Mouse (Mus musculus) MEL (cell line): ENCODE data around the gene Ryk. TPM values are rescaled to one million over a fixed set of nuclear protein-coding genes. Genes with fewer than 3 reads are reported as not detected.
A peak's percentile ranks its signal among the peaks of the same experiment; 100 is the strongest.

Source experiments
- DNase-seq: peaks from one replicate; pipeline ENCODE4 v3.0.0; 2011; ENCODE audit warnings: low read depth, low spot score
- H3K27ac ChIP-seq: 2 replicates; pipeline ENCODE4 v1.5.1; 2012; ENCODE audit warnings: low read depth, mild to moderate bottlenecking, control low read depth, low read length, moderate library complexity; ENCODE audit not compliant: control insufficient read depth
- H3K27me3 ChIP-seq, 2 experiments: fragments of 150-350 bp in 1 of 2; sonication (generic) in 1 of 2; 2 replicates each; pipeline ENCODE4 v1.6.1; 2012; ENCODE audit warnings: low read length in 2 of 2, mild to moderate bottlenecking in 2 of 2, improper control_type of control experiment in 1 of 2, moderate library complexity in 1 of 2; ENCODE audit not compliant: insufficient read depth in 2 of 2, control insufficient read depth in 1 of 2
- H3K36me3 ChIP-seq, 2 experiments: 2 replicates each; pipeline ENCODE4 v1.6.1; 2012 to 2014; ENCODE audit warnings: low read length in 2 of 2, improper control_type of control experiment in 1 of 2, inconsistent platforms in 1 of 2, mild to moderate bottlenecking in 1 of 2; ENCODE audit not compliant: insufficient read depth in 2 of 2, control insufficient read depth in 1 of 2
- H3K4me1 ChIP-seq, 2 experiments: fragments of 150-350 bp in 1 of 2; sonication (generic) in 1 of 2; 2 replicates each; pipeline ENCODE4 v1.6.1; 2012; ENCODE audit warnings: low read length in 2 of 2, improper control_type of control experiment in 1 of 2, mild to moderate bottlenecking in 1 of 2; ENCODE audit not compliant: insufficient read depth in 2 of 2, control insufficient read depth in 1 of 2
- H3K4me3 ChIP-seq, 2 experiments: fragments of 150-350 bp in 1 of 2; sonication (generic) in 1 of 2; 2 replicates each; pipeline ENCODE4 v1.5.1; 2012; ENCODE audit warnings: low read depth in 2 of 2, low read length in 2 of 2, mild to moderate bottlenecking in 2 of 2, moderate library complexity in 2 of 2, control low read depth in 1 of 2, improper control_type of control experiment in 1 of 2; ENCODE audit not compliant: control insufficient read depth in 1 of 2, insufficient read depth in 1 of 2
- H3K79me2 ChIP-seq: 2 replicates; pipeline ENCODE4 v1.6.1; 2012; ENCODE audit warnings: mild to moderate bottlenecking, low read length, moderate library complexity; ENCODE audit not compliant: control insufficient read depth, poor library complexity, insufficient read depth
- H3K9ac ChIP-seq: 2 replicates; pipeline ENCODE4 v1.6.1; 2012; ENCODE audit warnings: low read depth, mild to moderate bottlenecking, control low read depth, low read length, moderate library complexity; ENCODE audit not compliant: control insufficient read depth, poor library complexity, severe bottlenecking
- H3K9me3 ChIP-seq: fragments of 150-350 bp; sonication (generic); replicated peaks from 2 replicates; pipeline ENCODE4 v1.6.1; 2012; ENCODE audit warnings: mild to moderate bottlenecking, low read length, improper control_type of control experiment, moderate library complexity; ENCODE audit not compliant: insufficient read depth
- CTCF ChIP-seq, 3 experiments: IDR thresholded peaks in 2 of 3; conservative IDR thresholded peaks in 1 of 3; 2 replicates each; pipeline ENCODE4 v1.5.1; 2011 to 2012; ENCODE audit warnings: low read length in 3 of 3, low read depth in 2 of 3, mild to moderate bottlenecking in 2 of 3, improper control_type of control experiment in 1 of 3, inconsistent platforms in 1 of 3, mixed read lengths in 1 of 3, moderate library complexity in 1 of 3; ENCODE audit not compliant: control insufficient read depth in 1 of 3, insufficient read depth in 1 of 3, poor library complexity in 1 of 3, severe bottlenecking in 1 of 3
- E2F4 ChIP-seq: IDR thresholded peaks from 2 replicates; pipeline ENCODE4 v1.6.1; 2011; ENCODE audit warnings: low read depth, low read length, improper control_type of control experiment, borderline replicate concordance
- EP300 ChIP-seq, 2 experiments: IDR thresholded peaks; 2 replicates each; pipeline ENCODE4 v1.6.1; 2011; ENCODE audit warnings: improper control_type of control experiment in 2 of 2, low read length in 2 of 2, low read depth in 1 of 2, mild to moderate bottlenecking in 1 of 2
- ETS1 ChIP-seq: IDR thresholded peaks from 2 replicates; pipeline ENCODE4 v1.6.1; 2012; ENCODE audit warnings: low read depth, mild to moderate bottlenecking, inconsistent platforms, low read length, improper control_type of control experiment, moderate library complexity
- GABPA ChIP-seq: IDR thresholded peaks from 2 replicates; pipeline ENCODE4 v1.6.1; 2012; ENCODE audit warnings: low read depth, mild to moderate bottlenecking, inconsistent platforms, low read length, improper control_type of control experiment, moderate library complexity
- MAZ ChIP-seq: IDR thresholded peaks from 2 replicates; pipeline ENCODE4 v1.6.1; 2012; ENCODE audit warnings: low read depth, mild to moderate bottlenecking, inconsistent platforms, low read length, improper control_type of control experiment
- MEF2A ChIP-seq: IDR thresholded peaks from 2 replicates; pipeline ENCODE4 v1.6.1; 2014; ENCODE audit warnings: low read depth, mild to moderate bottlenecking, inconsistent platforms, low read length, improper control_type of control experiment; ENCODE audit not compliant: poor library complexity, insufficient replicate concordance, severe bottlenecking; ENCODE audit errors: extremely low read depth
- MYB ChIP-seq: IDR thresholded peaks from 2 replicates; pipeline ENCODE4 v1.6.1; 2011; ENCODE audit warnings: mild to moderate bottlenecking, low read depth, low read length, improper control_type of control experiment
- NELFE ChIP-seq: IDR thresholded peaks from 2 replicates; pipeline ENCODE4 v1.6.1; 2011; ENCODE audit warnings: low read depth, low read length, improper control_type of control experiment
- POLR2A ChIP-seq, 2 experiments: IDR thresholded peaks; 2 replicates each; pipeline ENCODE4 v1.6.1; 2011 to 2012; ENCODE audit warnings: low read length in 2 of 2, mild to moderate bottlenecking in 2 of 2, control low read depth in 1 of 2, improper control_type of control experiment in 1 of 2, low read depth in 1 of 2, moderate library complexity in 1 of 2; ENCODE audit not compliant: control insufficient read depth in 1 of 2, insufficient read depth in 1 of 2, poor library complexity in 1 of 2
- POLR2AphosphoS5 ChIP-seq: IDR thresholded peaks from 2 replicates; pipeline ENCODE4 v1.6.1; 2012; ENCODE audit warnings: low read depth, borderline replicate concordance, mild to moderate bottlenecking, inconsistent platforms, low read length, moderate library complexity, mixed read lengths
- SIN3A ChIP-seq: IDR thresholded peaks from 2 replicates; pipeline ENCODE4 v1.6.1; 2012; ENCODE audit warnings: low read length, improper control_type of control experiment, inconsistent platforms
- SMC3 ChIP-seq: IDR thresholded peaks from 2 replicates; pipeline ENCODE4 v1.6.1; 2011; ENCODE audit warnings: low read depth, low read length, improper control_type of control experiment
- TAL1 ChIP-seq: IDR thresholded peaks from 2 replicates; pipeline ENCODE4 v1.6.1; 2012; ENCODE audit warnings: mild to moderate bottlenecking, inconsistent platforms, low read length, moderate library complexity, mixed read lengths
- TCF12 ChIP-seq: IDR thresholded peaks from 2 replicates; pipeline ENCODE4 v1.6.1; 2014; ENCODE audit warnings: low read depth, mild to moderate bottlenecking, inconsistent platforms, low read length, improper control_type of control experiment, moderate library complexity
- USF1 ChIP-seq: IDR thresholded peaks from 2 replicates; pipeline ENCODE4 v1.6.1; 2014; ENCODE audit warnings: low read depth, mild to moderate bottlenecking, inconsistent platforms, low read length, improper control_type of control experiment, moderate library complexity
- USF2 ChIP-seq, 2 experiments: IDR thresholded peaks; 2 replicates each; pipeline ENCODE4 v1.6.1; 2011 to 2012; ENCODE audit warnings: improper control_type of control experiment in 2 of 2, low read length in 2 of 2, borderline replicate concordance in 1 of 2, inconsistent platforms in 1 of 2, low read depth in 1 of 2, mild to moderate bottlenecking in 1 of 2; ENCODE audit not compliant: insufficient read depth in 1 of 2
- ZNF384 ChIP-seq: IDR thresholded peaks from 2 replicates; pipeline ENCODE4 v1.6.1; 2012; ENCODE audit warnings: low read depth, mild to moderate bottlenecking, inconsistent platforms, low read length, improper control_type of control experiment
- polyA plus RNA-seq, 2 experiments: library from polyadenylated mRNA; stranded (reverse) in 1 of 2; unstranded in 1 of 2; fragments of >175 nt in 1 of 2; fragments of >200 nt in 1 of 2; gene quantifications; 2 replicates each; pipeline versions ENCODE4 v1.2.1 to v1.2.4; 2012; ENCODE audit warnings: low replicate concordance in 2 of 2, low read depth in 1 of 2; ENCODE audit not compliant: insufficient read length in 2 of 2, insufficient read depth in 1 of 2, missing spikeins in 1 of 2
- total RNA-seq: library from RNA; depleted of rRNA; stranded (reverse); fragments of 300-350 nt; gene quantifications from 2 replicates; pipeline ENCODE4 v1.2.3, GENCODE M21; 2012

Gene Ryk
- total and polyA plus RNA-seq, 3 experiments: 46.0 to 47.3 (median 46.4) TPM

- TF ChIP-seq SIN3A: no peak
- no peak for TF ChIP-seq SMC3
- TF ChIP-seq ETS1: no peak
- TF ChIP-seq EP300 (IDR thresholded peaks at IDR 0.05; ENCODE audit: low read depth in 1 of 2, low read length in 2 of 2): no peak
- TF ChIP-seq GABPA: no peak
- TF ChIP-seq E2F4: no peak
- no peak for TF ChIP-seq MEF2A
- no peaks in the 10 kb centered on the region for H3K27me3 ChIP-seq
- H3K4me1 ChIP-seq: no peaks in the 10 kb centered on the region
Observed at GRCm38 (mm10) chr9:102811192-102811591, 23.5 kb upstream of the Ryk start.

DNA sequence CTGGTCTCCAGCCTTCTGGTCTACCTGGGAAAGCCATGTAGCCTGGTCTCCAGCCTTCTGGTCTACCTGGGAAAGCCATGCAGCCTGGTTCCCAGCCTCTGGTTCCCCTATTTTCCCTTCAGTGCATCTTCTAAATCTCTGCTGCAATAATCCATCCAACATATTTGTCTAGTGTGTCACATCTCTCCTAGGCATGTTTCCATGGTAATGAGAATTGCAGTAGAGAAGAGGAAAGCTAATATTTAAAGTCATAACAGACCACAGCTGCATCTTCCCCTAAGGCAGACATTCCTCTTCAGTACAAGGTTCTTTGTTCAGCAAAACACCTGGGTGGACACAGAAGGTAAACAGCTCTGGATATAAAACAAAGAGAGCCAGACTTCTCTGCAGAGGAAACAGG is 16.5 kb upstream of the Ryk start:
- Histone ChIP-seq H3K36me3 (no peaks in the 10 kb centered on the region), H3K27ac (no peak overlapping the region), H3K4me3 (no peak overlapping the region), H3K9me3 (no peaks in the 10 kb centered on the region), H3K4me1 (no peaks in the 10 kb centered on the region), H3K9ac (no peak overlapping the region), H3K79me2 (no peaks in the 10 kb centered on the region), H3K27me3 (no peaks in the 10 kb centered on the region)
- no peak for TF ChIP-seq USF1
- no peak for TF ChIP-seq SIN3A
- no peak for TF ChIP-seq TAL1
- no peak for TF ChIP-seq USF2 (IDR thresholded peaks at IDR 0.05; ENCODE audit: borderline replicate concordance in 1 of 2, insufficient read depth in 1 of 2, low read depth in 1 of 2, low read length in 2 of 2)
- TF ChIP-seq NELFE: no peak
- TF ChIP-seq EP300 (IDR thresholded peaks at IDR 0.05; ENCODE audit: low read depth in 1 of 2, low read length in 2 of 2): no peak
- TF ChIP-seq ZNF384: no peak
- no peak for TF ChIP-seq POLR2A (IDR thresholded peaks at IDR 0.05; ENCODE audit: control insufficient read depth in 1 of 2, insufficient read depth in 1 of 2, low read depth in 1 of 2, low read length in 2 of 2, poor library complexity in 1 of 2)
- TF ChIP-seq TCF12: no peak
- no peak for TF ChIP-seq MAZ
- no peak for TF ChIP-seq MYB
- no peak for TF ChIP-seq CTCF (IDR thresholded peaks at IDR 0.05 in 2 of 3, conservative IDR thresholded peaks at IDR 0.05 in 1 of 3; ENCODE audit: control insufficient read depth in 1 of 3, insufficient read depth in 1 of 3, low read depth in 2 of 3, low read length in 3 of 3, poor library complexity in 1 of 3, severe bottlenecking in 1 of 3)
- no peak for TF ChIP-seq POLR2AphosphoS5
- no peak for DNase-seq

More at GRCm38 (mm10) chr9:102811192-102811591, 23.5 kb upstream of the Ryk start:
- Histone ChIP-seq H3K79me2 (no peaks in the 10 kb centered on the region), H3K36me3 (no peaks in the 10 kb centered on the region), H3K4me3 (no peak overlapping the region), H3K9me3 (no peaks in the 10 kb centered on the region), H3K9ac (no peak overlapping the region), H3K27ac (no peak overlapping the region)
- peak; percentile 21 for DNase-seq
